Mouse (Mus musculus) ES-E14 (cell line): ENCODE results near the gene Polr1d. TPM values are rescaled to one million over a fixed set of nuclear protein-coding genes. Genes with fewer than 3 reads are reported as not detected.

Experiments used
- DNase-seq: peaks from one replicate; pipeline ENCODE4 v3.0.0-alpha.2; 2013; ENCODE audit warnings: low read depth, low spot score
- H3K27ac ChIP-seq: 2 replicates; pipeline ENCODE4 v1.5.1; 2012; ENCODE audit warnings: low read depth, mild to moderate bottlenecking, low read length, moderate library complexity, mixed read lengths; ENCODE audit not compliant: poor library complexity, insufficient read depth, severe bottlenecking
- H3K36me3 ChIP-seq: 2 replicates; pipeline ENCODE4 v1.6.1; 2012; ENCODE audit warnings: mild to moderate bottlenecking, low read length, moderate library complexity, mixed read lengths; ENCODE audit not compliant: control insufficient read depth, poor library complexity, insufficient read depth, severe bottlenecking
- H3K4me1 ChIP-seq, 2 experiments: fragments of 150-350 bp in 1 of 2; sonication (generic) in 1 of 2; 2 replicates each; pipeline ENCODE4 v1.6.1; 2012; ENCODE audit warnings: low read length in 2 of 2, mild to moderate bottlenecking in 1 of 2, mixed read lengths in 1 of 2; ENCODE audit not compliant: control insufficient read depth in 2 of 2, insufficient read depth in 2 of 2, poor library complexity in 1 of 2
- H3K4me3 ChIP-seq, 2 experiments: fragments of 150-350 bp in 1 of 2; sonication (generic) in 1 of 2; 2 replicates each; pipeline ENCODE4 v1.5.1; 2012; ENCODE audit warnings: low read length in 2 of 2, low read depth in 1 of 2, mild to moderate bottlenecking in 1 of 2, mixed read lengths in 1 of 2; ENCODE audit not compliant: insufficient read depth in 1 of 2, poor library complexity in 1 of 2, severe bottlenecking in 1 of 2
- H3K9ac ChIP-seq: 2 replicates; pipeline ENCODE4 v1.6.1; 2012; ENCODE audit warnings: low read depth, mild to moderate bottlenecking, low read length, mixed read lengths; ENCODE audit not compliant: poor library complexity, insufficient read depth, severe bottlenecking
- H3K9me3 ChIP-seq: fragments of 150-350 bp; sonication (generic); 2 replicates; pipeline ENCODE4 v1.6.1; 2012; ENCODE audit warnings: low read depth, mild to moderate bottlenecking, low read length; ENCODE audit not compliant: control insufficient read depth, insufficient read depth
- CHD2 ChIP-seq: IDR thresholded peaks from 2 replicates; pipeline ENCODE4 v1.6.1; 2014; ENCODE audit warnings: mild to moderate bottlenecking, low read depth, low read length, inconsistent platforms
- HCFC1 ChIP-seq: IDR thresholded peaks from 2 replicates; pipeline ENCODE4 v1.6.1; 2012; ENCODE audit warnings: low read length, inconsistent platforms, borderline replicate concordance; ENCODE audit not compliant: insufficient read depth
- MAFK ChIP-seq: IDR thresholded peaks from 2 replicates; pipeline ENCODE4 v1.6.1; 2014; ENCODE audit warnings: mild to moderate bottlenecking, low read depth, low read length, inconsistent platforms; ENCODE audit not compliant: insufficient read depth
- ZC3H11A ChIP-seq: IDR thresholded peaks from 2 replicates; pipeline ENCODE4 v1.6.1; 2012; ENCODE audit warnings: low read depth, mild to moderate bottlenecking, inconsistent platforms, low read length, borderline replicate concordance
- ZNF384 ChIP-seq: IDR thresholded peaks from 2 replicates; pipeline ENCODE4 v1.6.1; 2012; ENCODE audit warnings: low read depth, low read length, inconsistent platforms
- in situ Hi-C, 2 experiments: fragments of 600-800 bp; cut with MboI; formaldehyde crosslinking; loops; one replicate each; pipeline ENCODE4 v1.15.1; 2025; ENCODE audit warnings: low sequenced_read_pairs in 2 of 2, inconsistent platforms in 1 of 2; ENCODE audit not compliant: unreplicated experiment in 2 of 2
- total RNA-seq: library from RNA; depleted of rRNA; stranded (reverse); fragments of 300-350 nt; gene quantifications from 2 replicates; pipeline ENCODE4 v1.2.3, GENCODE M21; 2012

The Polr1d gene
- total RNA-seq, 1 experiment, result 160 TPM

DNA sequence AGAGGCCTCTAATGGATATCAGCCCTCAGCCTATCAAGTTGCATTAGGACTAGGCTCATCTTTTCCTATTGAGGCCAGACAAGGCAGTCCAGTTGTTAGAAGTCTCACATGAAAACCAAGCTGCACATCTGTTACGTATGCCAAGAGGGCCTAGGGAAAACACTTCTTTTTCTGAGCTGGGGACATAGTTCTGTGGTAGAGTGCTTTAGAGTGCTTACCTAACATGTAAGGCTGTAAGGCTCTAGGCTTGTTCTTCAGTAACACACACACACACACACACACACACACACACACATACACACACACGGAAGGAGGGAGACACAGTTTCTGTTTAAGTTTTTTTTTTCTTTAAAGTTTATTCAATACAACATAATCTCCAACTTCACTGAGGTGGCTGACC is 23.3 kb downstream of the Polr1d start:
- Histone ChIP-seq H3K9me3 (no peaks in the 10 kb centered on the region), H3K27ac (no peak overlapping the region), H3K4me3 (no peak overlapping the region), H3K36me3 (peaks cover 32% of the 10 kb centered on the region), H3K4me1 (no peaks in the 10 kb centered on the region), H3K9ac (no peak overlapping the region)
- DNase-seq, result no peak
- in situ Hi-C loops, result loop anchor here in 1 of 2 experiments (25.0 kb wide), 1 partner anchor 137 kb away; no protein-coding TSS in a partner anchor
- no peak for TF ChIP-seq MAFK
- no peak for TF ChIP-seq HCFC1
- TF ChIP-seq CHD2, result no peak
- TF ChIP-seq ZNF384, result no peak
- no peak for TF ChIP-seq ZC3H11A

- Histone ChIP-seq H3K9ac (no peak overlapping the region), H3K4me3 (no peak overlapping the region), H3K36me3 (peaks cover 31% of the 10 kb centered on the region; the same call in 1 of the 2 replicates), H3K27ac (no peak overlapping the region), H3K9me3 (no peaks in the 10 kb centered on the region), H3K4me1 (0 out of 4 replicates have a peak, but pooled peaks cover 0 to 1% of the 10 kb centered on the region in 2 experiments)
- DNase-seq, result no peak
- in situ Hi-C loops, result loop anchor here in 1 of 2 experiments (25.0 kb wide), 1 partner anchor 135 kb away; no protein-coding TSS in a partner anchor
- TF ChIP-seq ZNF384, result no peak
- TF ChIP-seq CHD2, result no peak
- TF ChIP-seq MAFK, result no peak
- no peak for TF ChIP-seq HCFC1
- TF ChIP-seq ZC3H11A, result no peak
These were observed 25.4 kb downstream of the Polr1d start for GRCm38 (mm10) chr5:147102295-147102694.

- H3K27ac ChIP-seq, result no peak overlapping the region
- no peak overlapping the region for H3K4me3 ChIP-seq
- peaks cover 29% of the 10 kb centered on the region; the same call in 1 of the 2 replicates for H3K36me3 ChIP-seq
- H3K9me3 ChIP-seq, result no peaks in the 10 kb centered on the region
- H3K9ac ChIP-seq, result no peak overlapping the region
- no peak for DNase-seq
- in situ Hi-C loops, result loop anchor here in 1 of 2 experiments (25.0 kb wide), 1 partner anchor 130 kb away; no protein-coding TSS in a partner anchor
- peaks cover 0 to 9% of the 10 kb centered on the region in 2 experiments; a peak in 1 of 4 replicates for H3K4me1 ChIP-seq
- TF ChIP-seq CHD2 (no peak), HCFC1 (no peak), ZNF384 (no peak), ZC3H11A (no peak), MAFK (no peak)
These were observed 30.4 kb downstream of the Polr1d start for GRCm38 (mm10) chr5:147107276-147107675.

DNA sequence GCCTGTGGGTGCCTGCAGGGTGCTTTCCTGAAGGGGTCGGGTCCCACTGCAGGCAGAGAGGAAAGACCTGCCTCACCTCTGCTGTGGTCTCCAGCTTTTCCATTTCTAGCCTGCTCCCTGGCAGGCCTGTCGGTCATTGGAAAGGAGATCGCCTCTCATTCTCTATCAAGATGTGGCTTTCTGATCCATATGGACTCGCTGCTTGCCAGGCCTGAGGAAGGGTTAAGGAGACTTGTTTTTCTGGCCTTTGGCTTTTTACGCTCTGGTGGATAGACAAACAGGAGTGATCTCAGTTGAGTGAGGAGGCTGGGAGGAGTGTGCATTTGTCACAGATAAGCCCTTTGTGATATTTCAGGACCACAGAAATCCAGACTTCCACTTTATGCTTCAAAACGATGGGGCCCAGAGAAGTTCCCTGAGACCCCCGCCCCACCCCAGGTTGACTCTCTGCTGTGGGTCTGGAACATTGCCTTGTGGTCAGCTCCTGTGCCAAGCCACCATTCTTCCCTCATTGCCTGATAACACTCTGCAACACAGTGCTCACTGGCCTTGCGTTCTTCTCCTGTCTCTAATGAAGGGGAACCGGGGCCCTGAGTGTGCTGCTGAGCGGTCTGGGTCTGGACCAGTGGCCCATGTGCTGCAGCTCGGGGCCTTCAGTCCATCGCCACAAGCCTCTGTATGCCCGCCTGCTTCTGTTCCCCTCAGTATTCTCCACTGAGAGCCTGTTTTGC is 32.2 kb downstream of the Polr1d start:
- Histone ChIP-seq H3K9me3 (no peaks in the 10 kb centered on the region), H3K4me3 (no peak overlapping the region), H3K27ac (no peak overlapping the region), H3K4me1 (peaks cover 0 to 9% of the 10 kb centered on the region in 2 experiments; a peak in 1 of 4 replicates), H3K36me3 (peaks cover 19% of the 10 kb centered on the region; the same call in 1 of the 2 replicates), H3K9ac (no peak overlapping the region)
- DNase-seq, result no peak
- in situ Hi-C loops, result loop anchor here in 1 of 2 experiments (25.0 kb wide), 1 partner anchor 128 kb away; no protein-coding TSS in a partner anchor
- TF ChIP-seq HCFC1, result no peak
- no peak for TF ChIP-seq CHD2
- no peak for TF ChIP-seq MAFK
- TF ChIP-seq ZNF384, result no peak
- TF ChIP-seq ZC3H11A, result no peak
